Mouse (Mus musculus) ES-E14 (cell line): ENCODE data around the gene Hnf4a.

Source experiments
- CHD2 ChIP-seq: IDR thresholded peaks from 2 replicates; pipeline ENCODE4 v1.6.1; 2014; ENCODE audit warnings: mild to moderate bottlenecking, low read depth, low read length, inconsistent platforms
- HCFC1 ChIP-seq: IDR thresholded peaks from 2 replicates; pipeline ENCODE4 v1.6.1; 2012; ENCODE audit warnings: low read length, inconsistent platforms, borderline replicate concordance; ENCODE audit not compliant: insufficient read depth
- MAFK ChIP-seq: IDR thresholded peaks from 2 replicates; pipeline ENCODE4 v1.6.1; 2014; ENCODE audit warnings: mild to moderate bottlenecking, low read depth, low read length, inconsistent platforms; ENCODE audit not compliant: insufficient read depth
- ZC3H11A ChIP-seq: IDR thresholded peaks from 2 replicates; pipeline ENCODE4 v1.6.1; 2012; ENCODE audit warnings: low read depth, mild to moderate bottlenecking, inconsistent platforms, low read length, borderline replicate concordance
- ZNF384 ChIP-seq: IDR thresholded peaks from 2 replicates; pipeline ENCODE4 v1.6.1; 2012; ENCODE audit warnings: low read depth, low read length, inconsistent platforms

DNA sequence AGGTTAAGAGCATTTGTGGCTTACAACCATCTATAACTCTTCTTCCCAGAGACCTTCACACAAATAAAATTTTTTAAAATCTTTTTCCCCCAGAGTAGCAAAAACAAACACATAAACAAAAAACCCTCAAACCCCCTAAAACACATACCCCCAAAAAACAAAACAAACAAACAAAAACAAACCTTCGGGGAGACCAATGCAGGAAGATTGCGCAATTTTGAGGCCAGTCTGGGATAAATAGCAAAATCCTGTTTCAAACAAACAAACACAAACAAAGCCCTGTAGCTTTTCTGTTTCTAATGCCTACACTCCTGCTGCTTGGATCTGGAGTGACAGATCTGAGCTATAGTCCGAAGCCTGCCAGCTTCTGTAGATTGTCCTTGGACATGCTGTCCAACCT lies 19.2 kb upstream of the Hnf4a start:
- TF ChIP-seq CHD2 = no peak
- no peak for TF ChIP-seq ZC3H11A
- no peak for TF ChIP-seq MAFK
- TF ChIP-seq ZNF384 = no peak
- no peak for TF ChIP-seq HCFC1
